1 mouse cellular context compared by ENCODE assay signal in the genomic region with DNA sequence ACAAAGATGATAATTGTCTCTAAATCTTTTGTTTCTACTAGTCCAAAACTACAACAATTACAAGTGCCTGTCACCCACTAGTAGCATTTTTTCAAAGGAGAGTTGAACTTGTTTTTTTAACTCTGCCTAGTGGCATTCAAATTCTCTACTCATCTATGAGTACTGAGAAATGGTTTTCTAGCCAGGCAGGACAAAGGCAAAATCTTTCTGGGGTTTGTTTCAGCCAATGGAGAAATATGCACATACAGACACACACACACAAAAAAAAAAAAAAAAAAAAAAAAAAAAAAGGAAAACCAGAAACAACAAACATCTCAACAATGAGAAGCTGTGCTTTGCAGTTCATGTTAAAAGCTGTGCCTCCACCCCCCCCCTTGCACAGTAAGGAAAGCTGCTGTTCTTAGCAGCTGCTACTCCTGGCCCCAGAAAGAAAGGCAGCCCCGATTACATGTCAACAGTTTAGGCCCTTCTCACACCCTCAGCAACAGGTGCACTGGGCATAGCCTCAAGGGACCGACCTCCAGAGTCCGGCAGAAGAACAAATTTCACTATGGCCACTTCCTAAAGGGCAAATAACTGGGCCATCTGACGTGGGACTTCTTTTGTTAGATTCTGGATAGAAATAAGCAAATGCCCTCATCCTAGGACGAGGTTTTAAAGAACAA.
TF ChIP-seq lines count a peak whose summit lies in the region.

No protein-coding gene starts in this region.

TF ChIP-seq in myocyte, 11 proteins besides CTCF, POLR2A, EP300 and RAD21 (continued from another document):
- TF ChIP-seq TCF12 (IDR thresholded peaks at IDR 0.05; ENCODE audit: insufficient read depth, poor library complexity, severe bottlenecking) (peak; percentile 96), TCF3 (IDR thresholded peaks at IDR 0.05; ENCODE audit: insufficient read length, low read depth) (peak; percentile 80), SRF (IDR thresholded peaks at IDR 0.05; ENCODE audit: control insufficient read depth, insufficient read length, low read depth) (no peak), E2F4 (IDR thresholded peaks at IDR 0.05; ENCODE audit: insufficient read depth) (no peak), MYOD1 (IDR thresholded peaks at IDR 0.05; ENCODE audit: control insufficient read depth in 1 of 3, insufficient read length in 2 of 3, low read depth in 2 of 3) (peak; percentile 89 to 98 (median 97))
